Mouse (Mus musculus): ENCODE measurements at regions not wholly inside any gene's neighbourhood (a gene's known extent, or its start where the extent isn't known, plus 50 kb on each side); places are given as distances from the start of the nearest gene placed in this dataset.
A peak's percentile ranks its signal among the peaks of the same experiment; 100 is the strongest.
"Not testable (repeated sequence)": the region's sequence is repeated elsewhere in the genome, so short reads cannot be mapped to it uniquely, and the experiment has no call there.

DNA sequence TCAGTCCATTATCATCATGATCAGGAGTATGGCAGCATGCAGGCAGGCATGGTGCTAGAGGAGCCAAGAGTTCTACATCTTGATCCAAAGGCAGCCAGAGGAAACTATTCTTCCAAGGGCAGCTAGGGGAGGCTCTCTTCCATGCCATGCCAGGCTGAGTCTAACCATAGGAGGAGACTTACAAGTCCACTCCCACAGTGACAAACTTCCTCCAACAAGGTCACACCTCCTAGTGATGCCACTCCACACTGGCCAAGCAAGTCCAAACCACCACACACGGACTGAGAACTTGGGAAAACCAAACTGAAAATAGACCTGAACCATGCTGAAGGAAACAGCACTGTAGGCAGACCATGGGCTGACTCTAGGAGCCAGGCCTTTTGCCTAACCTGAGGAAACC lies 197.4 kb downstream of the Prex1 start:
- peak in 1 of 2 experiments; percentile 51 for DNase-seq

DNA sequence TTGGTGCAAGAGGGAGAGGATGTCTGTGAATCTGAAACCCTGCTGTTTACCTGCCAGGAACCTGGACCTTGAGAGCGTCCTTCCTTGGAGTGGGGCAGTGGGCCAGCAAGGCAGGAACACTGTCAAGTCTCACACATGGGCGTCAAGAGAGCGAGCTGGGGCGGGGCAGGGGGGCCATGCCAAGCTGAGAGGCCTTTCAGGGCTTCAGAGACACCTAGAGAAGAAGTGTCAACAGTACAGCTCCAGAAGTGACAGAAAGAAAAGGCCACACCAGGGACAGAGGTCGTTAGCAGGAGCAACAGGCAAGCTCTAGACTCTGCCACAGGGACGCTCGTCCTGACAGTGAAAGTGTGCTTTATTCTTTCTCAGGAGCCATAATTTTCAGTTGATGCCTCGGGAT lies 199.0 kb downstream of the Prex1 start:
- DNase-seq = no peak

DNA sequence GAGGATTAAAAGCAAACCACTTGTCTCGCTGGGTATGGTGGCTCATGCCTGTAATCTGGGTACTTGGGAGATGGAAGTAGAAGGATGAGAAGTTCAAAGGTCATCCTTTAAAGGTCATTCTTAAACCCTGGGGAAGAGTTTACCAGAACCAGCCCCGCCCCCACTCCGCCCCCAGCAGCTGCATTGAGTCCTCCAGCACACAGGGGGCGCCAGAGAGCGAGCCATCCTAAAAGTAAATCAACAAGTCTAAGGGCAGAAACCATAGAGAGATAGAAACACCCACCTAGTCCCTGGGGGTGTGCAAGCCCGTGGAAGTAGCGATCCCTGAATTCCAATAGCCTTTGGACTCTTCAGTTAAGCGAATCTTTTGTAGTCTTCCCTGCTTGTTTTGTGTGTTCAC lies 201.1 kb downstream of the Prex1 start:
- no peak for DNase-seq

DNA sequence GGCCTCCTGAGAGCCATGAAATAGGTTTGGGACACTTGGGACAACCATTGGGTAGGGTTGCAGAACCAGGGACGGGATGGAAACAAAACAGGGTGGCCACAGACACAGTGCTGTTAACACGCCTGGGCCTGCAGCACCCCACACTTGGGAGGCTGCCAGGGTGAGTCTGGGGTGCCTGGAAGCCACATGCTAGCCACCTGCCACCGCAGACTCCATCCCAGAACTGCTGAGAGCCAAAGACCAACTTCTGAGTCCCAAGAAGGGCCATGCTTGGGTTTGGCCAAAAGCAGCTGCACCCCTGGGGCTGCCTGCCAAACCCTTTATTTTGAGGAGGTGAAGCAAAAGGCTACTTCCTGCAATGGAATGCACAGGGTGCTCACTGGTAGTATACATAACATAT lies 202.2 kb downstream of the Prex1 start:
- DNase-seq = not testable (repeated sequence)

DNA sequence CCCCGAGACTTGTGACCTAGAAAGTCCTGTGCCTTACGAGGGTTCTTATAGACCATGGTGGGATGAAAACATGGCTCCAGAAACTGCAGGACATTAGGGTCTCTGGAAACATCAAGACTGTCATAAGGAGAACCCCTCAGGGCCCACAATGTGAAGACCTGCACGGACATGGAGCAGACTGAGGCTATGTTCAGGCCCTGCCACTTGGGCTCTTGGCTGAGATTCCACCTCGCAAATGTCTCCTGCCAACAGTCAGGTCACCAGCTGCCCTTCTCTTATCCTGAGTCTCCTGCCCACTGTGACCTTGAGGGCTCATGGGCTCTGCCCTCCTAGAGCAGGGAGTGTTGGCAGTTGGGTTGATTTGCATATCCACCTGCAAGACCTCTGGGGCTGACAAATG lies 202.9 kb downstream of the Prex1 start:
- peak in 1 of 2 experiments; percentile 47 for DNase-seq

DNA sequence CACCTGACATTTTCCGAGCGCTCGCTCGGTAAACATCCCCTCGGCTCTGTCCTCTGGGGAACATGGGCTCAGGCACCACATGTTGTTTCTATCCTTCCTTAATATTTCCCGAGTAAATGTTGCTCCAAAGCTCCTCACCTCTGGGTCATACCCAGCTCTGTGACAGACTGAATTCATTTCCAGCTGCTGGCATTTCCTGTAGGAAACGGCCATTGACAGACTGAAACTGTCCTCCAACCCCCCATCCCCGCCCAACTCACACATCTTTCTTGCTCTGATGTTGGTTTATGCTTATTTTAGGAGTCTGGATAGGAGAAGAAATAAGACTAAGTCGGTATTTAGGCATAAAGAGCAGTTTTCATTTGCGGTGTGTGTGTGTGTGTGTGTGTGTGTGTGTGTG lies 204.0 kb downstream of the Prex1 start:
- no peak for DNase-seq

DNA sequence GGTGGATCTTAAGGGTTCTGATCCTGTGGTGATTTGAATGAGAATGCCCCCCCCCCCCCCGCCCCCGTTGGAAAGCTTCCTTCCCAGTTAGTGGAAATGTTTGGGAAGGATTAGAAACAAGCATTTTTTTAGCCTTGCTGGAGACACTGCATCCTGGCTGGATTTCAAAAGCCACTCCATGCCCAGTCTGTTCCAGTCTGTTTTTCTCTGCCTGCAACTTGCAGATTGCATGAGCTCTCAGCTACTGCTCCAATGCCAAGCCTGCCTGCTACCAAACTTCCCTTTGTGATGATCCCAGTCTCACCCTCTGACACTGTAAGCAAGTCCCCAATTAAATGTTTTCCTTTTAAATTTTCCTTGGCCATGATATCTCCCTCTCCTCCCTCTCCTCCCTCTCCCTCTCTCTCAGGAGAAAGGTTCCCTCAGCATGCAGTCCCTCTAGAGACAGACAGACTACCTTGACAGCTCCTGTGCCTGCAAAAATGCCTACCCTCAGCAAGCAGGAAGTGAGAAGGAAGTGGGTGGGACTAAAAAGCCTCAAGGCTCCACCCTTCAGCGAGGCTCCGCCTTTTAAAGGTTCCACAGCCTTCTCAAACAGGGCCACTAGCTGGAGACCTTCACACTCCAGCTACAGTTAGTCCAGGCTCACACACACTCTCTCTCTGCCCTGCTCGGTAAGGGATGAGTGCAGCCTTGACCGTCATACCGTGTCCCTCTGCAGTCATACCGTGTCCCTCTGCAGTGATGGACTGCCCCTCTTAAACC lies 204.8 kb downstream of the Prex1 start:
- DNase-seq = no peak

DNA sequence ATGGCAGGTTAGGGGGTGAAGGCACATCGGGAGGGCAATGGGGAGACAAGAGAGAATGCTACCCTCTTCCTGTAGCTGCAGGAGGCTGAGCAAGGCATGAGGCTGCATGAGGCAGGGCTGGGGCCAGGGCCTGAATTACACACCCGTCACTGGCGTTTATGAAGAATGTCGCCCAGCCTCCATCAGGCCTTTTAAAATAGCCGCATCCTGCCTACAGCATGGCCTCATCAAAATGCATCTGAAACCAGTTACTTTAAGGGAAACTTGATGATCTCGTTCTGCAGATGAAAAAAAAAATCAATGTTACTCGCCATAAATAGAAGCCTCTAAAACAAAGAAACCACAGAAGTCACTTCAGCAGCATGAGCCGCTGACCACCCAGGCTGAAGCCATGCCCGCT lies 208.3 kb downstream of the Prex1 start:
- DNase-seq = no peak

DNA sequence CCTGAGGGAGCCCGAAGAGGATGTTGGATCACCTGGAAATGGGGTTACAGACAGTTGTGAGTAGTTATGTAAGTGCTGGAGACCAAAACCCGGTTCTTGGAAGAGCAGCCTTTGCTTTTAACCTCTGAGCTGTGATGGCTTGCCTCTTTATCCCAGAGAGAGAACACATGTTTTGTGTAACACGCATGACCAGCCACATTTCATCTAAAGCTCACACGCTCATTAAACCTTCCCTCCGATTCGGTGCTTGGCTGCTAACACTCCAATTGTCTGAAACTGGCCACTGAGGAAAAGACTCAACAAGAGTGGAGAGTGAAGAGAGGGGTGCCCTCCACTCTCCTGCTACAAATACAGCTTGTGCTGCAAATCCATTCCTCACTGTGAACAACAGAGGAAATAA lies 210.0 kb downstream of the Prex1 start:
- no peak for DNase-seq

DNA sequence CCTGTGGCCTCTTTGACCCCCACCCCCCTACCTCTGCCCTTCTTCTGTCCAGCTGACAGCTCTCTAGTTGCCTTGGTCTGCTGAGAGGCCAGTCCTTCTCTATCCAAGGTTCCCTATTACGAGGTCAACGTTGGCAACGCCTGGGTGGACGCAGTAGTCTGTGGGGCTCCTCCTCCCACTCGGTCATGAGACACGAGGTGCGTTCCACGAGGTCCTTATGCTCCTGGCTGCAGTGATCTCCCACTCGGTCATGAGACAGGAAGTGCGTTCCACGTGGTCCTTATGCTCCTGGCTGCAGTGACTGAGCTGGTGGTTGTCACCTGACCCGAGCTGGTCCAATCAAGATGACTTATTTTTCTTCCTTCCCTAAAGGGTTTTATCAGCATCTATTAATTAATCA lies 220.7 kb downstream of the Prex1 start:
- DNase-seq = no peak

DNA sequence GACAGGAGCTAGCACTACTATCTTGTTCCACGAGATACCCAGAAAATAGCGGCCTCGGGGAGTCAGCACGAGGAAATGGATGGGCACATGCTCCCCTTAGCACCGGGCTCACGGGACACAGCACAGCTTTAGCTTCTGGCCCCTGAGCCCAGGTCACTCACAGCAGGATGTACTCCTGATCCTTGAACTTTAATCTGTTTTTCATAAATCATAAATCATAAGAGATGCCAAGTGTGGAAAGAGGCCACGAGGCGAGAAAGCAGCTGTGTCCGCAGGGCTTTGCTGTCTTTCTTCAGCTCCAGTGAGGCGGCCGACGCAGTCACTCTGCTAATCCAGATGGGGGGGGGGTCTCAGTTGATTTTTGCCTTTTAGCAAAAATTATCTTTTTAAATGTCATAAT lies 221.2 kb downstream of the Prex1 start:
- no peak for DNase-seq

DNA sequence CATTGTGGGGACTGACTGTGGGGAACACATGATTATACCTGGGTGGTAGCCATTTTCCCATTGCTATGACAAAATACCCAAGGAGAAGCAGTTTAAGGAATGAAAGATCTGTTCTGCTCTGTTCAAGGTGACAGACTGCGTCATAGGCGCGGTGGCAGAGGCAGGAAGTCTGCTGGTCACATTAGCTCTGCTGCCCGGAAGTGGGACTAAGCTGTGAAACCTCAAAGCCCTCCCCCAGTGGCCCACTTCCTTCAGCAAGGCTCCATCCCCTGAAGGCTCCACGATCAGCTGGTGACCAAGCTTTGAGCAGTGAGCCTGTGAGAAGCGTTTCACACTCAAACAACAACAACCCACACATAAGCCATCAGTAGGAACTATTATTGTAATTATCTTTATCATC lies 221.8 kb downstream of the Prex1 start:
- DNase-seq = no peak

DNA sequence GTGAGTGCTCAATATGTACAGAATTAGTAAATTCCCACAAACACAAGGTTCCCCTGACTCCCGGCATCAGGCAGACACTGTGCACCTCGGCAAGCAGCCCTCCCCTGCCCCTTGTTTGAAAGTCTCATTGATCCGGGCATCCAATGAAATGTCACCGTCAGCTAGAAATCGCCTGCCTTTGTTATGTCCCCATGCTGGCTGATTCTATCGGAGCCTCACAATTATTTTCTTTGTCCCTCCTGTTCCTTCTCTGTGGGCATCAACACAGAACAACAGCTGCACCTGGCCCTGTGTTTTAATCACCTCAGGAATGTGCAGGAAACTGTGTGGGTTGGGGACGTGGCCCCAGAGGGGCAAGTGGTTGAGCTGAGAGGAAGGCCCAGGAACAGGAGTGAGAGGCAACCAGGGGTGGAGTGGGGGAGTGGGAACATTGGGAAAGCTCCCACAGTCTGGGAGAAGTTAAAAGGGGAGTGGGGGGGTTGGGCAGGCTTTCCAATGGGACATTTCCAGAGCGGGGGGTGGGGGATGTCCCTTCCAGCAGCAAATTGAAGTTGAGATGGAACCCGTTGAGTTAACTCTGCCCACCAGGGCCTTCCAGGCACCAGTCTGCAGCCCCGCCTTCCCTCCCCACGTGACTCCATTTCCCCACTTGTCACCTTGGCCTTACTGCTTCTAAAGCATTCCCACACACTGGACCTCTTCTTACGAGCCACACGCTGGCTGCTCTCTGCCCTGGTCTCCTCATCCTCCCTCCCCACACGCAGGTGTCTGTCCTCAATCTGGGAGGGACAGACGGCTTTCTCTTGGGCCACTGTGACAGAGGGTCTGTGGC lies 224.4 kb downstream of the Prex1 start:
- no peak for DNase-seq

DNA sequence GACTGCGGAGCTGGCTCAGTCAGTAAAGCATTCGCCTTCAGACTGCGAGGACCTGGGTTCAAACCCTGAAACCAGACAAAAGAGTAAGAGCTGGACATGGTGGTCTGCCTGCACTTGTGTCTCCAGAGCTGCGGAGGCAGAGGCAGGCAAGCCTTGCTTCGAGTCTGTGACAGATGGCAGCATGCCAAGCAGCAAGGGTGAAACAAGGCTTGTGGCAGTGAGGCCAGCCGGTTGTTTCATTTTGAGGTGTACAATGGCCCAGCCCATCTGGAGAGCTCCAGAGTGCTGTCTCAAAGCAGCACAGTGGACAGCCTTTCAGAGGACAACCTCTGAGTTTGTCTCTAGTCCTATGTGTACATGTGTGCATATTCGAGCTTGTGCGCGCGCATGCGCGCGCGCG lies 225.9 kb downstream of the Prex1 start:
- DNase-seq = no peak

DNA sequence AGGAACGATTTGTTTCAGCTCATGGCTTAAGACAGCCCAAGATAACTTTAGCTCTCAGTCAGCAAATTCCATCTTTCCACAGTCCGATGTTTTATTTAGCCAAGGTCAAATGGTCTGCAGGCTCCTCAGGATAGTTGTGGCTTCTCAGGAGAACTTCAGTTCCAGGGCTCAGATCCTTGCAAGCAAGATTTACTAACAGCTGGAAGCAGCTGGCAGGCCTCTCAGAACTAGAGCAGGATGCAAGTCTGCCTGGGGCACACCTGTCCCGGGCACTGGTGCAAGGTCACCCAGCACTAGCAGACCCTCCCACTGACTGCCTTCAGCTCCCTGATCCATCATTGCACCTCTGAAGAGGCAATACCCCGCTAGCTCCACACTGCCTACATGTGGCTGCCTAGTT lies 227.8 kb downstream of the Prex1 start:
- DNase-seq = no peak

DNA sequence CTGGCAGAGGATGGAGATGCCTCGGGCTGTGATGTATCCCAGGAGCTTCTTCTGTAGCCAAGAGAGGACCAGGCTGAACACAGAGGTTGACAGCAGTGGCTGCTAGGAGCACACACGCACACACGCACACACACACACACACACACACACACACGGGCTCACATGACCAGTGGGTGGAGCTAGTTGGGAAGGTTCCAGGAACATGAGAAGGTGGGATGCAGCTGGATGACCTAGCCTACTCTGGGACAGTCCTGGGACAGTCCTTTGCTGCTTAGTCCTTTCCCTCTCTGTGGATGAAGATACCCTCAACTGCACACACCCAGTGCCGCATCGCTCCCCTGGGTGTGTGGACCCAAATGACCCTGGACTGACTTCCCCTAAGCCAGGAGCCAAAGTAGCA lies 228.3 kb downstream of the Prex1 start:
- no peak for DNase-seq

DNA sequence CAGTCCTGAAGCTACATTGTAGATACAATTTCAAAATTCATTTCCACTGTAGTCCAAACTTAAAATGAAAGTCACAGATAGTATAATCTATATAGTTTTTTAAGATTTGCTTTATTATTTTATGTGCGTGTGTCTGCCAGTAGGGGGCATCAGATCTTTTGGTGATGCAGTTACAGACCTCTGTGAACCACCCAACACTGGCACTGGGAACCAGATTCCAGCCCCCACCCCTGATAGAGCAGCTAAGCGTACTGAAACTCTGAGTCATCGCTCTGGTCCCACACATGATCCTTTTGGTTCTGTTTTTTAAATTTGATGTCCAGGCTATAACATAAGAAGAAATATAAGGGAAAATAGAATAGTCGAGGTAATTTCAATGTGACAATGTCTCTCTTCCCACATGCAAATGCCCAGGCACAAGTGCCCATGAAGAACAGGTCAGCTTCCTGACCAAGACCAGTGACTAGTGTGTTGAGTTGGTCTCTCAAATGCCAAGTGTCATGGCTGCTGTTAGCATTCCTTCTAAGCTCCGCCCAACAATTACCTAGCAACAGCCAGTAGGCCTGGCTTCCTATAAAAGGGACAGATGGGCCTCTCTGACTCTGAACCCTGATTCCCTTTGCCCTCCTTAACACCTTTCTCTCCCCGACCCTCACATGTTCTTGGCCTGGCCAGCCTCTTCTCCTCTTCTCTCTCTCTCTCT lies 229.9 kb downstream of the Prex1 start:
- DNase-seq = no peak

DNA sequence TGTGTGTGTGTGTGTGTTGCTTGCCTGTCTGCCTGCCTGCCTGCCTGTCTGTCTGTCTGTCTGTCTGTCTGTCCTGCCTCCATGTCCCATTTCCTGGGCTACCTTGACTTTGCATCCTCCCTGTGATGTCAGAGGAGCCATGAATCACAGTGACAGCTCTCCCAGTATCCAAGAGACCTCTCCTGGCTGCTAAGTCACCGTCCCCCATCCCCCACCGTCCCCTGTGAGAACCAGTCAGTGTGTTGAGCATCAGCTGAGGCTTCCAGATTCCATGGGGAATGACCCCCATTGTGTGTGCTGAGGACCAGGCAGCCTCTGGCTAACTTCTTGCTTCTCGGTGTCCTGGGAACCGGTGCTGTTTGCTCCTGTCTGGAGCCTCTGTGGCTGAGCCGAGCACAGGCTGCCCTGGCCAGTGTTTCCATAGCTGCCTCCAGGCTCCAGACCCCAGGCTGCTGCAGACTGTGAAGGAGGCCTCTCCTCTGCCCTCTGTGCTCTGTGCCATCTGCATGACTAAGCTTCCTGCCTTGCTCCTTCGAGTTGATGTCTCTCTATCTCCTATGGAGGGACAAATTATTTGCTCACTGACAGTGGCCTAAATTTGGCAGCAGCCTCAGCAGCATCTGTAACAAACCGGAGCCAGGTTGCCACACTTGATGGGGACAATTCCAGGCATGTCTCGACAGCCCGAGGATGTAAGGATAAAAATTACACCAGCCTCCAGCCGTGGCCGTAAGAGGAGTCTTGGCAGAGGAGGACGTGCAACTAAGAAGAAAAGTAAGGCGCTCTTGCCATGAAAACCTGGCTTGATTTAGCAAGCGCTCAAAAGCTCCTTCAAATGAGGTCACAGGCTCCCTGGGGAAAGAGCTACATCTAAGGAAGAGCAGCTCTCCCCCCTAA lies 230.7 kb downstream of the Prex1 start:
- peak; percentile 59 to 68 for DNase-seq

DNA sequence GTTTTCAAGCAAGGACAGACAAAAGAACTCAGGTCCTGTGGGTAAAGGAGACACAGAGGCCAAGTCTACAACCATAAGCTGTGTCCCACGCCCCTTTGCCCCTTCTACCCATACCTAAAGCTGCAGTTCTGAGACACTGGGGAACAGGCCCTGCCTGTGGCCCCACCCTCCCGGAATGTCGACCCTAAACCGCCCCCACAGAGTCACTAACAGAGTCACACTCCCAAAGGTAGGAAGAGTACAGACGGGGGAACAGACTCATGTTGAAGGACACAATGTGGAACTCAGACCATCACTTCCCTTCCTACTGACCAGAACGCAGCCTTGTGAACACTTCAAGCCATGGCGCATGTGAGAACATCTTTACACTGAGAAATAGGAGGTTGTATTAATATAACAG lies 231.9 kb downstream of the Prex1 start:
- DNase-seq = no peak

DNA sequence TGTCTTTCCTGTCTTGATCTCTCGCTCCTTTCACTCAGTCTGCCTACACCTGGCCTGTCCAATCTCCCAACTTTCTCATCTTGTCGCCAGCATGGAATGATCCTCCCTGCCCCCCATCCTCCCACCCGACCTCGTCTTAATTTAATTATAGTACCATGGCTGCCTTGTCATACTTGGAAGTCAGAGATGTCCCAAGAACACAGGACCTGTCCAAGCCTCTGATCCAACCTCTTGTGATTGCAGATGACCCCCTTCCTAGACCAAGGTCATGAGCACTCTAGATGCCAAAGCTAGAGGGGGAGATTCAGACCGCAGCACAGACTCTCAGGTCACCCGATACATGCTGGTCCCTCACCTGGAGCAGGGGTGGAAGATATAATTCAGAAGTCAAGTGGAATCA lies 232.3 kb downstream of the Prex1 start:
- DNase-seq = no peak

DNA sequence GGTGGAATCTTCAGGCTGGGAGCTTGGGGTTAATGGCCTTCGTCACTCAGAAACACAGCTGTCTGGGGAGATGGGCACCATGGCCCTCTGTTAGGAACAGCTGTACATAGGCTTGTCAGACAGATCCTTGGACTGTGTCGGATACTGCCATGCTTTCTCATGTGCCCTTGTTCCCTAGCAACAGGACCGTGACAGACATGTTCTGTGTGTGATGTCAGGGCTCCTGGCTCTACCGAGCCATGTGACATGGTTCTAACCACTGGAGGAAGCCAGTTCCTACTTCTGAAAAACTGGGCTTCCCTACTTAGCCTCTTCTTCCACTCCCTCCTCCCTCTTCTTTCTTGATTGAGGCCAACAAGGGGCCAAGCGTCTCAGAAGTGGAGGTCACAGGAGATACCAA lies 232.7 kb downstream of the Prex1 start:
- no peak for DNase-seq

DNA sequence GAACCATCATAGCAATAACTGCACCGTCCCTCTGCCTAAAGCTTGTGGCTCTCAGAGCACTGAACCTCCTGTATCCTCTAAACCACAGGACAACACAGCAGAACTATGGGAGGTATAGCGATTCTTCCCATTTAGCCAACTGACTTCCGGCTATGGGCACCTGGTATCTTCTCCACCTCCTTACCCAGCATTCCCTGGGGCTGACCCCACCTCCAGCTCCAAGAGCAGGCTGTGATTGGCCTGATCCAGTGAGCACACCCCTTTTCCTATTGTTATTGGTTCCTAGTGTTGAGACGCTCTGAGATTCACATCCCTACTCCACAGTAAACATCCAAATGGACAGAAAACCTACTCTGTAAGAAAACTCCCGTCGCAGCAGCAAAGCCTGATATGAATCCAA lies 236.7 kb downstream of the Prex1 start:
- no peak for DNase-seq

Measured in heart, adult 18-20 months (tissue).